Mouse (Mus musculus) heart, embryonic 16.5 days (tissue): ENCODE results near the gene Xirp2. TPM values are rescaled to one million over a fixed set of nuclear protein-coding genes. Genes with fewer than 3 reads are reported as not detected.

Experiments
- ATAC-seq: fragments of 200-750 bp; cut with Nextera tagmentation; replicated peaks from 2 replicates; pipeline ENCODE4 v1.8.0; 2017; ENCODE audit warnings: moderate number of reproducible peaks; ENCODE audit not compliant: insufficient read depth, low FRiP score; ENCODE audit errors: extremely low read depth
- H3K27ac ChIP-seq: fragments of 300-500 bp; sonication (generic); 2 replicates; pipeline ENCODE4 v1.5.1; 2014; ENCODE audit warnings: mild to moderate bottlenecking, low read length, control low read depth, moderate library complexity
- H3K27me3 ChIP-seq: fragments of 300-500 bp; sonication (generic); 2 replicates; pipeline ENCODE4 v1.6.1; 2014; ENCODE audit warnings: low read length, mixed read lengths; ENCODE audit not compliant: control insufficient read depth, insufficient read depth
- H3K36me3 ChIP-seq: fragments of 300-500 bp; sonication (generic); 2 replicates; pipeline ENCODE4 v1.6.1; 2014; ENCODE audit not compliant: control insufficient read depth, insufficient read depth
- H3K4me1 ChIP-seq: fragments of 300-500 bp; sonication (generic); 2 replicates; pipeline ENCODE4 v1.6.1; 2014; ENCODE audit warnings: low read length, mixed read lengths; ENCODE audit not compliant: control insufficient read depth, insufficient read depth
- H3K4me2 ChIP-seq: fragments of 300-500 bp; sonication (generic); 2 replicates; pipeline ENCODE4 v1.6.1; 2014; ENCODE audit warnings: low read depth, mild to moderate bottlenecking, control low read depth, low read length
- H3K4me3 ChIP-seq: fragments of 300-500 bp; sonication (generic); 2 replicates; pipeline ENCODE4 v1.5.1; 2014; ENCODE audit warnings: mild to moderate bottlenecking, control low read depth, low read length
- H3K9ac ChIP-seq: fragments of 300-500 bp; sonication (generic); 2 replicates; pipeline ENCODE4 v1.6.1; 2014; ENCODE audit warnings: low read length, control low read depth
- H3K9me3 ChIP-seq: fragments of 300-500 bp; sonication (generic); replicated peaks from 2 replicates; pipeline ENCODE4 v1.6.1; 2016; ENCODE audit warnings: low read length; ENCODE audit not compliant: control insufficient read depth
- WGBS: fragments of 180-500 bp; shearing (Covaris S2); extraction: QIAGEN DNeasy Blood & Tissue Kit; methylation state at CpG from one replicate; pipeline ENCODE4 v1.1.7; 2014; 5-methylcytosine and 5-hydroxymethylcytosine counted together
- polyA plus RNA-seq: library from polyadenylated mRNA; unstranded; fragments of >200 nt; fragmentation: Nextera tagmentation; extraction: Ambion mirVana; gene quantifications from 2 replicates; pipeline ENCODE4 v1.2.1, GENCODE M21; 2015

Gene Xirp2
- polyA plus RNA-seq, 1 experiment from 2014 or later: 0.30 TPM

- Histone ChIP-seq H3K9me3 (no peaks in the 10 kb centered on the region), H3K27me3 (no peaks in the 10 kb centered on the region), H3K4me1 (peaks cover 5% of the 10 kb centered on the region; the same call in 1 of the 2 replicates), H3K9ac (peak overlapping the region; percentile 39; the same call in 1 of the 2 replicates), H3K27ac (no peak overlapping the region), H3K4me2 (peak overlapping the region; percentile 94), H3K4me3 (peak overlapping the region; percentile 80), H3K36me3 (no peaks in the 10 kb centered on the region)
- no peak for ATAC-seq
- 18% methylated on average over 8 of the region's 8 CpGs for WGBS
Measured at GRCm38 (mm10) chr2:67567141-67567680, 121.4 kb downstream of the Xirp2 start.

Other genes starting within 250 kb of the Xirp2 start
- gene Gm21830, start 32.3 kb upstream of the Xirp2 start, polyA plus RNA-seq: not detected in 2 replicates
- gene Gm26727, start 12.8 kb upstream of the Xirp2 start, polyA plus RNA-seq: not detected in 2 replicates
- 5.7 and 6.7 TPM in 2 replicates for gene B3galt1, start 119.9 kb downstream of the Xirp2 start, polyA plus RNA-seq